ENCODE assay signal across 8 mouse cellular contexts in genomic region chr4:155150276-155151113, GRCm38 (mm10).
A peak's percentile ranks its signal among the peaks of the same experiment; 100 is the strongest.
DNase-seq lines count a peak whose midpoint lies in the region; ATAC-seq and TF ChIP-seq lines count a peak whose summit lies in the region.

No protein-coding gene starts in this region.

- H3K9me3 ChIP-seq in forebrain, embryonic 13.5 days (replicated peaks): no peaks in the 10 kb centered on the region

- no peaks in the 10 kb centered on the region for H3K27me3 ChIP-seq in C2C12 (ENCODE audit: control insufficient read depth, insufficient read depth, insufficient read length)
- H3K27me3 ChIP-seq in forebrain, embryonic 13.5 days: peaks cover 19% of the 10 kb centered on the region

- peak overlapping the region; percentile 70 for H3K9ac ChIP-seq in forebrain, embryonic 13.5 days

- intact Hi-C loops in heart, postnatal 25 days (cut with DNase I): loop anchor here (5.0 kb wide), 1 partner anchor 67 kb away; no protein-coding TSS in a partner anchor

- 4% methylated on average over 73 of the region's 73 CpGs for WGBS in bone marrow, adult 2 months
- WGBS in forebrain, embryonic 13.5 days: 6% methylated on average over 69 of the region's 73 CpGs

- peaks cover 2% of the 10 kb centered on the region for H3K79me3 ChIP-seq in C2C12 (ENCODE audit: low read depth)

- peak overlapping the region; percentile 79 for H3K27ac ChIP-seq in bone marrow, adult 2 months (ENCODE audit: control insufficient read depth, insufficient read depth, low read depth, low read length, poor library complexity)
- 0 out of 2 replicates have a peak overlapping the region, but pooled peaks have one; percentile 17 for H3K27ac ChIP-seq in forebrain, embryonic 13.5 days
- H3K27ac ChIP-seq in layer of hippocampus, adult 2 months: peak overlapping the region; percentile 88

- DNase-seq in heart, postnatal 25 days (ENCODE audit: low spot score): peak; percentile 93
- peak; percentile 56 to 69 for DNase-seq in layer of hippocampus, adult 2 months (ENCODE audit: low spot score in 2 of 2)
- DNase-seq in lung, postnatal 10 days: peak; percentile 96
- peak; percentile 80 for DNase-seq in ovary, postnatal 10 days (ENCODE audit: low spot score)
- peak; percentile 79 for DNase-seq in thymus, postnatal 0 days (ENCODE audit: low spot score)

- H3ac ChIP-seq in C2C12 (ENCODE audit: control insufficient read depth, insufficient read length, low read depth): peak overlapping the region; percentile 41

- no peak for TF ChIP-seq CTCF in C2C12 (IDR thresholded peaks at IDR 0.05; ENCODE audit: control insufficient read depth, insufficient read depth, insufficient read length)
- no peak for TF ChIP-seq CTCF in bone marrow, adult 2 months (IDR thresholded peaks at IDR 0.05; ENCODE audit: control insufficient read depth, insufficient read depth, low read length)
- TF ChIP-seq CTCF in layer of hippocampus, adult 2 months (conservative IDR thresholded peaks at IDR 0.05): no peak

- peak overlapping the region; percentile 21 for H3K4me3 ChIP-seq in C2C12 (ENCODE audit: insufficient read depth, poor library complexity, severe bottlenecking)
- H3K4me3 ChIP-seq in bone marrow, adult 2 months (replicated peaks; ENCODE audit: control insufficient read depth, low read depth, low read length): peak overlapping the region; percentile 54
- peak overlapping the region; percentile 43 for H3K4me3 ChIP-seq in forebrain, embryonic 13.5 days
- H3K4me3 ChIP-seq in layer of hippocampus, adult 2 months: peak overlapping the region; percentile 63

- TF ChIP-seq POLR2A in bone marrow, adult 2 months (IDR thresholded peaks at IDR 0.05; ENCODE audit: borderline replicate concordance, control insufficient read depth, low read depth, low read length): peak; percentile 41; the same call in 1 of the 2 replicates

- peaks cover 14% of the 10 kb centered on the region for H3K36me3 ChIP-seq in C2C12 (ENCODE audit: control insufficient read depth, insufficient read depth)
- H3K36me3 ChIP-seq in forebrain, embryonic 13.5 days (ENCODE audit: poor library complexity, severe bottlenecking): peaks cover 12% of the 10 kb centered on the region

- H3K79me2 ChIP-seq in C2C12 (ENCODE audit: control insufficient read depth, insufficient read depth): peaks cover 19% of the 10 kb centered on the region

- peak; percentile 80 for ATAC-seq in forebrain, embryonic 13.5 days

- H3K4me1 ChIP-seq in bone marrow, adult 2 months (ENCODE audit: control insufficient read depth, insufficient read depth, low read length): peaks cover 5% of the 10 kb centered on the region
- peaks cover 20% of the 10 kb centered on the region for H3K4me1 ChIP-seq in forebrain, embryonic 13.5 days

- H3K4me2 ChIP-seq in forebrain, embryonic 13.5 days: peak overlapping the region; percentile 83

TF ChIP-seq in C2C12, 6 proteins besides CTCF, POLR2A, EP300 and RAD21:
- TF ChIP-seq USF1 (IDR thresholded peaks at IDR 0.05; ENCODE audit: low read depth) (no peak), MAX (IDR thresholded peaks at IDR 0.05) (peak; percentile 17)

Comparison
In these comparisons a context has a peak if more than half of its experiments do, and no peak if none do; other contexts are left out.
1. Peak in every context shown above with its lines: DNase-seq, ATAC-seq, H3K4me3 ChIP-seq and H3K27ac ChIP-seq.
2. H3K27ac ChIP-seq: peak in every context shown above with its lines; median percentile 88 in layer of hippocampus, adult 2 months; 79 in bone marrow, adult 2 months; 17 in forebrain, embryonic 13.5 days.